Mouse (Mus musculus) telencephalon, adult 2 months (tissue): Measurements from ENCODE around the gene Dpp10.

Source experiments
- DNase-seq: peaks from one replicate; pipeline ENCODE4 v3.0.0-alpha.2; 2011; ENCODE audit warnings: low read depth, low spot score

Gene Dpp10

GRCm38 (mm10) chr1:123919606-123920005 lies 125.8 kb downstream of the Dpp10 start:
- DNase-seq: no peak

GRCm38 (mm10) chr1:123902628-123903027 lies 142.7 kb downstream of the Dpp10 start:
- peak; percentile 87 for DNase-seq

DNA sequence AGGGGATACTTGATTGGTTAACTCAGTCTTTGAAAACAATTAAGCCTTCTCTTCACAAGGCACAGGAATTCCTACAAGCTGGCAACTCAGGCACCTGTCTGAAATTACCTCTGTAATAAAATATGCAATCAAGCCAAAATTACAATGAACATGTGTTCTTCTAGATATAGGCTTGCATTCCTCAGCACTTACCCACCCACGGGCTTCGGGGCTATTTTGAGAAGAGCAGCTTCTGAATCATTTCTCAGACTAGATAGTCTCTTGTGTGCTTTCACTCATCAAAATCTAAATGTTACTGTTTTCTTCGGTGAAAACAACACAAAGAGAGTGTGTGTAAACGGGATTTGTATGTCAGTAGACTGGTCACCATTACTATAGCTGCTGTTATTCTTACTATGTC lies 144.1 kb downstream of the Dpp10 start:
- DNase-seq: peak; percentile 89

GRCm38 (mm10) chr1:123887243-123887642 lies 158.1 kb downstream of the Dpp10 start:
- no peak for DNase-seq

GRCm38 (mm10) chr1:123846881-123847280 lies 198.5 kb downstream of the Dpp10 start:
- no peak for DNase-seq

DNA sequence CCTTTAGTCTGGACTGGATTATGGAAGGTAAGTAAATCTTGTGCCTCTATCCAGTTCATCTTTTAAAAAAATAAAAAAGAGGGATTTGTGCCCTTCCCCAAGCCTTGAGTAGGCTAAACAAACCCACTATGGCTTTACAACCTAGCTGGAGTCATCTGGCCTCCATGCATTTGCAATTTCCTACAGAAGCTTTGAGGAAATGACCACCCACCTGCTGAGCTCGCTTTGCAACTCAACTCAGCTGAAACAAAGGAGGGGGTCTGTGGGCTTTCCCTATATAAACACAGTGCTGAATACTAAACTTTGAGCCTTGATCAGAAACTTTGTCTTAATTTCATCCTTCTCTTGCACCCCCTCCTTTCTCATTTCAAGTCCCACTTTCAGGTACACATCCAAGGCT lies 244.2 kb downstream of the Dpp10 start:
- DNase-seq: no peak

- peak; percentile 27 for DNase-seq
Measured at GRCm38 (mm10) chr1:123765511-123765910, 279.8 kb downstream of the Dpp10 start.

DNA sequence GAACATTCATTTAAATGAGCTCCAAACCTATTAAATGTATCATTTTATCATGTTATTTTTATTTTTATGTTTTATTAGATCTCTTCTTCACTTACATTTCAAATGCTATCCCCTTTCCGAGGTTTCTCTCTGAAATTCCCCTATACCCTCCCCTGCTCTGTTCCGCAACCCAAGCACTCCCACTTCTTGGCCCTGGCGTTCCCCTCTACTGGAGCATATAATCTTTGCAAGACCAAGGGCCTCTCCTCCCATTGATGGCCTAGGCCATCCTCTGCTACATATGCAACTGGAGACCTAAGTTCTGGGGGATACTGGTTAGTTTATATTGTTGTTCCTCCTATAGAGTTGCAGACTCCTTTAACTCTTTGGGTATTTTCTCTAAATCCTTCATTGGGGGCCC lies 283.1 kb downstream of the Dpp10 start:
- no peak for DNase-seq

GRCm38 (mm10) chr1:123756055-123756454 lies 289.3 kb downstream of the Dpp10 start:
- peak; percentile 23 for DNase-seq

DNA sequence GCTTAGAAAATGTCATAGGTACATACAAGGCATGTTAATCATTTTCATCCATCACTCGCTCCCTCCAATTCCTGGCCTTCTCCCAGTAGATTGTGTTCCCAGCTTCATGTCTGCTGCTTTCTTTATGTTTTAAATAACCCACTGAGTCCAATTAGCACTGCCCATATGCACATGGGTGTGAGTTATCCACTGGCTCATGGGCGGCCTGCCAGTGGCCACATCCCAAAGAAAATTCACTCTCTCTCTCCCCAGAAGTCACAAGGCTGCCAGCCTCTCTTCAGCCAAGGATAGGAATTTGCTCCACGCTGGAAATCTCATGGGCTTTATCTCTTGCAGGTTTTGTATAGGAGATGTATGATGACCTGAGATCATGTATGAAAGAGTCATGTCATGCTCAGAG lies 338.1 kb downstream of the Dpp10 start:
- no peak for DNase-seq

- no peak for DNase-seq
Measured at GRCm38 (mm10) chr1:123658409-123658808, 386.9 kb downstream of the Dpp10 start.

DNA sequence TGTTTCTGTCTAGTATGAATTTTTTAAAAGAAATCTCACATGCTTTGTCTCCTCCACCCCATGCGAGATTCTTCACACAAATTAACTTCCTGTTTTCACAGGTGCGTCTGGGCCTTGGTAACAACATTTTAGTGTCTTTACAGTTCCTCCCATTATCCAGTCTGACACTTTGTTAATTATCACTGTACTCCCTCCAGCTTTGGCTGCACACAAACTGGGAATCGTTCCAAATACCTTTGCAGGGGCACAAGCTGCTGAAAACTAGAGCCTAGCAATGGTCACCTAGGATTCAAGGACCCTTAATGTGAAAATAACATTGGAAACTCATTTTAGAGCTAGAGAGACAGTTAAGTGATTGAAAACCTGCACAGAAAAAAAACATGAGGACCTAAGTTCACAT lies 388.8 kb downstream of the Dpp10 start:
- no peak for DNase-seq

DNA sequence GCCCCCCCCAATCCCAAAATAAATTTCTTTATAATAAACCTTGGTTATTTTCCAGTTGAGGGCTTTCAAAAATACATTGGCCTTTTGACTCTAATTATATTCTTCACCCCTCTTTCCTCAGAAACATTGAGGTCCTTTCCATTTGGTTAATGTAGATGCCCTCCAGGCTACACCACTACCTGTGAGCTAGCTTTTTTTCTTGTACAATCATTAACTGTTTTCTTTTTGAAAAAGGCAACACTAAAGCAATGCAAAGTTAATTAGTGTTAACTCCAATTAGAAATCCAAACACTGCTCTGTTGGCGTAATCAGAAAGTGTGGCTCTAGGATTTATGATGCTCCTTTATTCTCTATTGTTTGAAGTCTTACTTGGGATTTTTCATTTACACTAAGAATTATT lies 407.5 kb downstream of the Dpp10 start:
- no peak for DNase-seq

DNA sequence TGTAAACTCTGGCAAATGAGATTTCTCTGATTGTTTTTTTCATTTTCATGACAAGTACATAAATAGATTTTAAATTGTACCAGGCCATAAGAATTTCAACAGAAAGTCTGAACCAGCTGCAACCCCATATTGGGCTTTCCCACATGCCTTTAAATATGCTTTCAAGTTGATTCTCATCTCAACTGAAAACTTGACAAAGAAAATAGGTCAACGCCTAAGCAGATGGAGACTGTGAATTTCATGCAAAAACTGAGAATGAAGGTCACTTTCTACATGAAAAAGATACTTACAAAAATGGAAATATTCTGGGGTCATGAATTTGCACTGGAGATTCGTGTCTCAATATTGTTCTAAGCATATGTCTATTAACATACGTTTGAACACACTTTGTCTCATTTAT lies 417.1 kb downstream of the Dpp10 start:
- peak; percentile 55 for DNase-seq

GRCm38 (mm10) chr1:123584857-123585256 lies 460.5 kb downstream of the Dpp10 start:
- no peak for DNase-seq

- DNase-seq: no peak
Measured at GRCm38 (mm10) chr1:123580112-123580511, 465.2 kb downstream of the Dpp10 start.

GRCm38 (mm10) chr1:123573713-123574112 lies 471.6 kb downstream of the Dpp10 start:
- DNase-seq: no peak

- no peak for DNase-seq
Measured at GRCm38 (mm10) chr1:123542496-123542895, 502.9 kb downstream of the Dpp10 start.

GRCm38 (mm10) chr1:123467729-123468128 lies 577.6 kb downstream of the Dpp10 start:
- no peak for DNase-seq

DNA sequence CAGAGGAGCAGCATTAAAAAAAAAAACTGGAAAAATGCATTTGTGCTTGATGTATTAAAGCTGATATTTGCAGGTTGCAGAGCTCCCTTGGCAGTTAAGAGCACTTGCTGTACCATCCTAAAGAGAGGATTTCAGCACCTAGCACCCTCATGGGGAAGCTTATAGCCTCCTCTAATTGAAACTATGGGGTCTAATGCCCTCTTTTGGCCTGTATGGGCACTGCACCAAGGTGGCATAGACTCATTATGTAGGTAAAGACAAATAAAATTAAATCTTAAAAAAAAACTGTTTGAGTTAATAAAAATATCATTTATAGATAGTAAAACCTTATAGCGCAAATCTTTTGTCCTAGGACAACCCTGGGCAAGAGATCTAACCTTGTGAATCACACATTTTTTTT lies 631.2 kb downstream of the Dpp10 start:
- no peak for DNase-seq

DNA sequence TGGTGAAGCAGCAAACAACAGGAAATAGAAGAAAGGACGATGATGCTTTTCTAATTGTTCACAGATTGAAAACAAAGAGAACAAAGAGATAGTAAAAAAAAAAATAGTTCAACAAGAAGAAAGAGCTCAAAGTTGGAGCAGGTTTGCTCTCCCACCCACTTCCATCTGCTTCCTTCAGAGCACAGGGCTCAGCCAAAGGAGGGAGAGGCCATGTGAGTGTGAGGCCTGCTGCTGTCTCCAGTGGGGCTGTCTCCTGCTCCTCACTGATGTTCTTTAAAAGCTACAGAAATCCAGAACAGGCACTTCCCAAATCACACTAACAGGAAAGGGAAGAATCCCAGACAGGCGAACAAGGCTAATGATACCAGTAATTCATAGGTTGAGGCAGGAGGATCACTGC lies 694.1 kb downstream of the Dpp10 start:
- DNase-seq: peak; percentile 17

GRCm38 (mm10) chr1:123337877-123338276 lies 707.5 kb downstream of the Dpp10 start:
- DNase-seq: peak; percentile 27

DNA sequence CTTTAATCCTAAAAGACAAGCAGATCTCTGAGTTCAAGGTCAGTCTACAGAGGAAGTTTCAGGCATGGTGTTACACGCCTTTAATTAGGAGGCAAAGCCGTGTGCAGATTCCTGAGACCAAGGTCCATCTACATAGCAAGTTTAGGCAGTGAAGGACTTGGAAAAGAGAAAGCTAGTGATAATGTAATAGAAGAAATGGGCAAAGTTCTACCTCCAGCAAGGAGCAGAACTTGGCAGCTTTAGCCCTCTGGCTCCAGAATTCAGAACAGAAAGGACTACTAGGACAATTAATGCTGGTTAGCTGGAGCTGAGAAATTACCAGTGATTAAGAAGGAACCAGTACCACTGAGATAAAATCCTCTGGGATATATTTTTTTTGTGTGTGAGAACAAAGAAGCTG lies 728.5 kb downstream of the Dpp10 start:
- no peak for DNase-seq
